Mouse (Mus musculus) kidney, postnatal 10 days (tissue): Measurements from ENCODE around the gene Slc30a10.

ENCODE experiments used
- DNase-seq: peaks from one replicate; pipeline ENCODE4 v3.0.0; 2021; ENCODE audit warnings: mixed read lengths

The Slc30a10 gene

DNA sequence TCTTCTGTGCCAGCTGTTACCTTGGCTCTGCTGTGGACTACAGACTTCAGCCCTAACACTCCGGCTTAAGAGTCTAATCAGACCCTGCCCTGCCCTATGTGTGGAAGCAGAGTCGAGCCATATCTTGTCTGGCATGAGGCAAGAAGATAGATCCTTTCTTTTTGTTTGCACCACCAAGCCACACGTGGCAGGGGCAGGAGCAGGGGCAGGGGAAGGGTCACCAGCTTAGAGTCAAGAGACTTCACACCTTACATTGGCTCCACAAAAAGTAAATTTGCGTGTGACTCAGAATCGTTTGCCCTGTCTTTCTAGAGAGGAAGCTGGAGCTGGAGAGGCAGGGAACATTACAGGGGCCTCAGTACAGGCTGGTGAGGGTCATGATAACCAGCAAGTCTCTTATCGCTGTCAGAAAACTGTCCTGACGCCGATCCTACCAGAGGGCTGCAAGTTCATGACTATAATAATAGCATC lies 14.9 kb downstream of the Slc30a10 start:
- no peak for DNase-seq

DNA sequence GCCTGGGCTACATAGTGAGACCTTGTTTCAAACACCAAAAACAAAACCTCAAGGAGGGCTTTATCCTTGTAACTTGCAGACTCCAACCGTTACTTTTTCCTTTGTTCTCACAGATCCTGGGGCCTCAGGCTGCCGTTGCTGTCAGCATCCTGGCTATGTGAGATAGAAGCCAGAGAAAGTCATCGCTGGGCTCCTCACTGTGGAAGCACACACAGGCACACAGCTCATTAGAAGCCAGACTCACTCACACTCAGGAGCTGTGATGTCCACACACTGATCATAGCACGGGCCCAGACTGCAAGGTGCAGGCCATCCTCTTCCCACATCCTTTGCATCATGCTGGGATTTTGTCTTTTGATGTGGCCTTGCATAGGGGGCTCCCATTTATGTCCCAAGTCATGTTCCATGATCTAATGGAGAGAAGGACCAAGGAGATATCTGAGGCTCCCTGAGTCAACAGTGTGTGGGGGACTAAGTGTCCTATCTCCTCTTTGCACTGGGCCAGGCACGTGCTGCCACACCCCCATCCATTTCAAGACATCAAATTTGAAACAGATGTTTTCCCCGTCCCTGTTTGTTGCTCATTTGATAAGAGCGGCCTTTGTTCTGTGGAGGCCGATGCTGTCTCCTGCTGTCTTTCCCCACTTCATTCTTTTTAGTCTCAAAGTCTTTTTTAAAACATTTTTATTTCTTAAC lies 17.5 kb downstream of the Slc30a10 start:
- no peak for DNase-seq

DNA sequence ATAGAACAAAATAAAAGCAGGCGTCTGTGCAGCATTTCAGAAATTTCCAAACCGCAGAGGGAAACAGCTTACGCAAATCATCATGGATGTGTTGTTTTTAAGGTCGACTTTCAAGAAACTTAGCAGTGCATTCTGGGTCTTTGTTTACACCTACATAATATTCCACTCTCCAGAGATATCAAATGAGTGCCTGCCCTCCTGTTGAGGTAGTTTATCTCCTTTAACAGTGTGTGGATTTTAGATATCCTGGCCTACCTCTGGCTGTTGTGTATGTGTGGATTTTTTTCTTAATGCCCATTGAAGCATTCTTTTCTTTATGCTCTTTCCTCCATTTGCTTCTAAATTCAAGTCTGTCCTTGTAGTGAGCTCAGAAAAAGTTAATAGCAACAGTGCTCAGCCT lies 18.1 kb downstream of the Slc30a10 start:
- DNase-seq = no peak

DNA sequence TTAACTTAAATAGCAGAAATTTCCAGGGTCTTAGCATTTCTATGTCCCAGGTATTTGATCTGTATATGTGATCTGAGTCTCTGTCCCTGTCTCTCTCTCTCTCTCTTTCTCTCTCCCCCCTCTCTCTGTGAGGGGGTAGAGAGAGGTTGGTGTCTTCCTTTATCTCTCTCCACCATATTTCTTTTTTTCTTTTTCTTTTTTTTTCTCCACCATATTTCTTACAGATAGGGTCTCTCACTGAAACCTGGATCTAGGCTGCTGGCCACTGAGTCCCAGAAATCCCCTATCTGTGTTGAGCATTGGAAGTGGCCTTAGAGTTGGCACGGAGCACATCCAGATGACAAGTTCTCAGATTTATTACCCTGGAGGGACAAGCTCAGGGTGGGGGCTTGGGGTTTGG lies 18.8 kb downstream of the Slc30a10 start:
- no peak for DNase-seq

DNA sequence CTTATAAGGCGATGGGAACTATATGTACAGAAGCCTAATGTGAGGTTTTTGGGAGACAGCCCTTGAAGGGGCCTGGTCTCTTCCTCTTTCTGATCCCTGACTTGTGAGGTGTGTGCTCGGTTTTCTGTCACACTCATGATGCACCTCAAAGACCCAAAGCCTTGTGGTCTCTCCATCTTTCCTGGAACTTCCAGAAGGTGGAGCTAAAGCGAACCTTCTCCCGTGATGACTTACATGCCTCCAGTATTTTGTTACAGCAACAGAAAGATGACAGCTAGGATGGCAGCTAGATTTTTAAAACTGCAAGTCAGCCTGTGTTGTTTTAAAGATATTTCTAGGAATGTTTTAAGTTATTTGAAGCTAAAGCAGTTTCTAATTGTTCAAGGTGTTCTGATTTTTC lies 25.2 kb downstream of the Slc30a10 start:
- DNase-seq = no peak

DNA sequence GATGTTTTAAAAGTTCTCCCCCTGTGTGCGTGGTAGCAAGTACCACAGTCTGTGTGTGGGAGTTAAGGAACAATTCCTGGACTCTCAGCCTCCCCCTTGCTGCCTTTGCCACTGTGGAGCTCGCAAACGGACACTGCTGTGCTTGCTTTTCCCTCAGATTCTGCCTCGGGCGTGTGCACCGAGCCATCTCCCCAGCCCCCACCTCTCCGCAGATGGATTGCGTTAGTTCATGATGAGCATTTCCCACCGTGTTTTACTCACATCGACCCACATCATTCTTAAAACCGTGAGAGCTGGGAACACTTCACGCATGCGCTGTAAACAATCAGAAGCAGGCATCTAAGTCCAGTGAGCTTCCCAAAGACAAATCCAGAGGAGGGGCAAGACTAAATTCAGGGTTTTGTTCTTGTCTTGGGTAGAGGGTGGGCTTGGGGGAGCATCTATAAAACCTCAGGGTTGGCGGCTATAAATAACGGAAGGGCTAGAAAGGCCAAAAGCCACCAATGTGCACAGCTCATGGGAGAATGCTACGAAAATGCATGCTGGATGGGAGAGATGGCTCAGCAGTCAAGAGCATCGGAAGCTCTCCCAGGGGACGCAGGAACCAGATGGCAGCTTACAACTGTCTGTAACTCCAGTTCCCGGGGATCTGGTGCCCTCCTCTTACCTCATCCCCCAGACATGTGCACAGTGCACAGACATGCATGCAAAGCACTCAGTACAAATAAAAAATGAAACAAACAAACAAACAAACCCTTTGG lies 27.5 kb downstream of the Slc30a10 start:
- peak; percentile 29 for DNase-seq

DNA sequence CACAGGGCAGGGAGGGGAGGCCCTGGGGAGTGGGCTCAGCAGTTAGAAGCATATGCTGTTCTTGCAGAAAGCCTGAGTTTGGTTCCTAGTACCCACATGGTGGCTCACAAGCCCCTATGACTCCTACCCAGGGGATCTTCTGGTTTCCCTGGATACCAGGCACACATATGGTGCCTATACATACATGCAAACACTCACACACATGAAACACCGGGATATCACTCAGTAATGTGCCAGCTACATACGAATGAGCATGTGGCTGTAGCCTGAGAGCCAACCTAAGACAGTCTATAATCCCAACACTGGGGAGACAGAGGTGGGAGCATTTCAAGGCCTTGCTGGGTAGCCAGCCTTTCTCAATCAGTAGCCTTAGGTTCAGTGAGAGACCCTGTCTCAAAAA lies 28.1 kb downstream of the Slc30a10 start:
- DNase-seq = no peak

DNA sequence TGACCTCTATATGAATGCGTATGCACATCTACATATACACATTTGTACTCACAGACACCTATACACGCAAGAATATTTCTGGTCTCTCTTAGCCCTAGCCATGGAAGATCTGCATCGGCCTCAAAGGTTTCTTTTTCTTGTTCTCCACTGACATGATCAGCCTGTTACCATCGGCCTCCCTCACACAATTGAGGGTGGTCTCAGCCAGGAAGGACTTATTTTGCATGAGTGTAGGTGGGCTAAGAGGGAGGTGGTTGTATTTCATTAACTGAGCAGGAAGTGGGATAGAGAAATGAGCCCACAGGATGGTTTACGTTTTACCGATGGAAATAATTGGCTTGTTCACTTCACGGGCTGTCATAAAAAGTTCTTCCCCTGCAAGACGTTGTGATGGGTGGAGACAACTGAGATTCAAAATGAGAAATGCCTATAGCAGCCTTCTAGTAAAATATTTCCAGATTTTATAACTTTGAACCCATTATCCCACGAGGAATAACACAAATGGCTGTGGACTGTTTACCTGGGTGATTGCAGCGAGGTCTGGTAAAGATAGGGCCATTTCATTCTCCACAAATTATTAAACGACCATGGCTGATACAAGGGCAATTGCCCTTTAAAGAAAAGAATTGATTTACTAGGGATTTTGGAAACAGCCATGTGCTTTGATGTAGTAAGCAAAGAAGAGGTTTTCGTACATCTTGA lies 28.9 kb downstream of the Slc30a10 start:
- DNase-seq = no peak

DNA sequence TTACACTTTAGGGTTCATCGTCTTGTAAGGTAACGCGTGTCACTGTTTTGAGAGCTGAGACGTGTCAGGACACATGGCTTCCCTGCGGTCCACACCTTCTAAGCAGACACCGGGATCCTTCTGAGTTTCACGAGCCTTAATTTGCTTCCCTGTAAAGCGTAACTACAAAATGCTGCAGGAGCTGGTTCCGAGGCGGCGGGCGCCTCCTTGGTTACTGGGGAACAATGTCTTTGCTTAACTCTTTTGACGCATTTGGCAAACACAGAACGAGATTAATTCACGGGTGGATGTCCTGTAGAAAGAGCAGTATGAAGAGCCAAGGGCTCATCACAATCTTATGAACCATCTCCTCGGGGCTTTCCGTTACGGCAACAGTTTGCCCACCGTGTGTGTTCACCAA lies 29.6 kb downstream of the Slc30a10 start:
- DNase-seq = no peak

DNA sequence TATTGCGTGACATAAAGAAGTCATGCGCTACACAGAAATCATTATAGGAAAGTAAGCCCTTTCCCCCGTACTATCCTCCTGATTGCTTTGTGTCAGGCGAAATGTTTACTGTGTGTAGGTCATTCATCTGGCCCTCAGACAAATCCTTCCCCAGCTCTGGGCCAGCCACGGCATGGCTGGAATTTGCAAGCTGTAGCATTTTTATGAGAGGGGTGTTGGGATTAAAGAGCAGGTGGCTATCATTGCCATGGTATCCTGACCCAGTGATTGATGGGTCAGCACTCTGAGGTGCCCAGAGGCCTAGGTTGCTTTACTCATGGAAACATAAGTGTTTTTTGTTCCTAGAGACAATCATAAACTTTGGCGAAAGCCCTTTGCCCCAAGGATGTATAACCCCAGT lies 35.2 kb downstream of the Slc30a10 start:
- DNase-seq = no peak

DNA sequence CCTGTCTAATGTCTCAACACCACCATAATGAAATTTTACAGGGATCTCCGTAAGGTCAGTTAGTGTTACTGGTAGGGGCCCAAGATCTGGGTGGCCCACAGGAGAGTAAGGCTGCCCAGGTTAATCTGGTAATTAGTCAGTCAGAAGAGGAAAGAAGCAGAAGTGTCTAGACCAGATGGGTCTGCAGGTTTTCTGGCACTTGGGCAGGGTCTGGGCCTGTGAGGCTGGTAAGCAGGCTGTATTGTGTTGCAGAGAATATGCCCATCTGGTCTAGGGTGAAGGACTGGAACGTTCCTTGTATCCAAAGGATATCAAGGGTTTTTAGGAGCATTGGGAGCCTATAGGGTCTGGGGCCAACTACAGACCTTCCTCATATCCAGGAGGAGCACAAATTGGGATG lies 36.0 kb downstream of the Slc30a10 start:
- no peak for DNase-seq

DNA sequence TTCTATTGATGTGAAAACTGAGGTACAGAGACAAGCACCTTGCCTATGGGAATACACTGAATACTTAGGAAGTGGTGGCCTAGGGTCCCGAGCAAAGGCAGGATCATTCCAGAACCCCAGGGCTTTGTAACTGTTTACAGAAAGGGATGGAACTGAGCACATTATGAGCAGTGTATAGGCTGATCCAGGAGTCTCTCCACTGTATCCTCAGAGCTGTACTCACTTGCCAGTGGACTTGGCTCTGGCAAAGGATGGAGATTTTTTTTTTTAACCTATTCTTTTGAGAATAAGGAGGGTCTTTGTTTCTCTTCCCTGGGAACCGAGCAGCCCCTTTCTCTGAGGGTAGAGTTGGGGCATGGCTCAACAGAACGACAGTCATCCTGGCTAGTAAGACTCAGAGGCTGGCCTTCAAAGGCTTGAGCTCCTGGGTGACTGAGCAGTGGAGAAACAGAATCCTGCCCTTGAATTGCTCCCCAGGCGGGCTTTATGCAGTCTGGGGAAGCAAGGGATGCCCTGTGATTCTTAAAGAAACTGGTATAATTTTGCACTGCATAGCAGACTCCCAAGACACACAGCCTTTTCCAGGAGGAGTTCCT lies 38.9 kb downstream of the Slc30a10 start:
- DNase-seq = no peak

DNA sequence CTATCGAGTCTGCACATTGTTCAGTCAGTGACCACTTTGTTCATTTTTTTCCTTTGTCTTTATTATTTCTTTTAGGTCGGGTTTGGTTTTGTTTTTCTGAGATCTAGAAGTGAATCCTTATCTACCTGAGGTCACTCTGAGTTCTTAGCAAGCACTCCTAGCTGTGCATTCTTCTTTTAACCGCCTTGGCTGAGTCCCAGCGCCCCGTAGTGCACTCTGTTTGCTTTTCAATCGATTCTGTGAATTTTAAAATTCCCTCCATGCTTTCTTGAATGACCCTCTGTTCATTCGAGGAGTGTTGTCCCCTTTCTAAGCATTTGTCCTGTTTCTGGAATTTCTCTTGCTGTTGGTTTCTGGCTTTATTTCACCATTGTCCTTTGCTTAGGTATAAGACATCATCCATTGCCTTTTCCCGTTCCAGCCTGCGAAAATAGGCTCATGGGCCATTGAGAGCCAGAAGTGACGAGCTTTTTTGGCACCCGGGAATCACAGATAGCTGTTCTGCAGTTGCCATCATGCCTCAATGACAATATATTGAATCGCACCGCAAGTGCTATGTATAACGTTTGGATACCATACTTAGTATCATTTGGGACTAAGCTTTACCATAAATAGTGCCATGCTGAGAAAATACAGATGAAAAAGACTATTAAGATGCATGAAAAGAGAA lies 42.3 kb downstream of the Slc30a10 start:
- DNase-seq = no peak

DNA sequence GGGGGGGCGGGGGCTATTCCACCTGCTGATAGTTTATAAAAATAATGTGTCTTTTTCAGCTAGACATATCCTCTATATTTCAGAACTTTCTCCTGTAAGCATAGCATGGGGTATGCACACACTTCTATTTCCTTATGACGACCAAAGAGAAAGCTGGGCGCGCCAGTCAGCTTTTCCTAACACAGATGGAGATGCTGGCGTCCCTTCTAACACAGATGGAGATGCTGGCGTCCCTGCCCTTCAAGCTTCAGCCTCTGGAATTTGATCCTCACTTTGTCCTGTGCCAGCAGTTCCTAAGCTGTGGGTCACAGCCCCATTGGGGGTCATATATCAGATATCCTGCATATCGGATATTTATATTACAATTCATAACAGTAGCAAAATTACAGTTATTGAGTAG lies 46.0 kb downstream of the Slc30a10 start:
- DNase-seq = no peak

DNA sequence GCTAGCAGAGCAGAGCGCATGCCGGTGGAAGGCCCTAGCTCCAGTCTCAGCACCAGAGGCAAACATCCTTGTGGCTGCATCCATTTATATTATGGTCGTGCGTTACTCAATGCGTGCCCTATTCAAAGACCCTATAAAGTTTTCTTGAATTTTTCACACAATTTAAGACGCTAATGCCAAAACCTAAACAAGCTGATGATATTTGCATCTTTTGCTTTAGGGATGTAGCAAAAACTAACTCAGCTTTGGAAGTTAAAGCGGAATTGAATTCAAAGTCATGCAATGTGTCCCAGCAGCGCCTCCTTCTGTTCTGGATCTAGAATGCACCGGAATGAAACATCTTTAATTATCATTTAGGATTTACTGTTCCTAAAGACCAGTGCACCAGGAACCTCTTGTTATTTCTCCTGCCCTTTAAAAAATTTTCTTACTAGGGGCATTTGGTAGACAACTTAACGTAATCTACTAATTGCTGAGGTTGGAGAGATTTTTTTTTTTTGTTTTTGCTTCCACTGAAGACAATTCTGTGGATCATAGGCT lies 47.2 kb downstream of the Slc30a10 start:
- DNase-seq = peak; percentile 66

DNA sequence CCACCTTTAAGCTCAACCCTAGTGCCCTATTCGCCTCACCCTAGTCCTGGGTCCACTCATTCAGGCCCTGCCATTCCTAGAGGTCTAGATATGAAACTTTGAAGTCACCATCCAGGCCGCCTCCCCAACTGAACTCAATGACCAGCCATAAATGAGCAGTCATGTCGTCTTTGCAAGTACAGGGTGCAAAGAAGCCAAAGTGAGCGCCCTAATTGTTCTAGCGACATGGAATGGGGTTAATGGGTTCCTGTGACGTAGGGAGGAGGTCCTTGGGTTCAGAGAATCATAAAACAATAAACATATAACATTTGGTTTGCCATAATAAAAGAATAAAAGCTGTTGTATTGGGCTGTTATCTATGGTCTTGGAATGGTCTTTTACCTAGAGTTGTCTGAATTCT lies 47.9 kb downstream of the Slc30a10 start:
- DNase-seq = no peak

DNA sequence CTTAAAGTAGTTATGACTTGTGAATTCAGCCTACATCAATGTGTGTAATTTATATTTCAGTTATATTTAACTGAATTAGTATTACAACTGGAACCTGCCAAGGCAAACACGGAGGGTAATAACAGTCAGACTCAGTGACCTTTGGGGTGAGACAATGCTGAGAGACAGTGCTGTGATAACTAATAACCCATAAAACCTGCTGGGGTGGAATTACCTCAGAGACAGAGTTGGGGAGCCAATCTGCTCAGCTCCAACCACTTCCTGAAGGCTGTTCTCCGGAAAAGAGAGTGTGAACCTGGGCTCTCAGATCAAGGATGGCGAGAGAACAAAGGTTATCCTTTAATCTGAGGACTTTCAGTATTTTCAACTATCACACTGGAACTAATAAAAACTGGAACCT lies 54.4 kb downstream of the Slc30a10 start:
- no peak for DNase-seq

DNA sequence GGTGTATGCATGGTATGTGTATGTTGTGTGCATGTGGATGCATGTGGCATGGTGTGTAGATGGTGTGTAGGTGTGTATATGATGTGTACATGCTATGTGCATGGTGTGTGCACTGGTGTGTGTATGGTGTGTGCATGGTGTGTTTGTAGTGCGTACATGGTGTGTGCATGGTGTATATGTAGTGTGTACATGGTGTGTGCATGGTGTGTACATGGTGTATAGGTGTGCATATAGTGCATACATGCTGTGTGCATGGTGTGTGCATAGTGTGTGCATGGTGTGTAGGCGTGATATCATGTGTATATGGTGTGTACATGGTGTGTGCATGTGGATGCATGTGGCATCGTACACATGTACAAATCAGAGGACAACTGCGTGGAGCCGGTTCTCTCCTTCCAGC lies 56.7 kb downstream of the Slc30a10 start:
- no peak for DNase-seq

DNA sequence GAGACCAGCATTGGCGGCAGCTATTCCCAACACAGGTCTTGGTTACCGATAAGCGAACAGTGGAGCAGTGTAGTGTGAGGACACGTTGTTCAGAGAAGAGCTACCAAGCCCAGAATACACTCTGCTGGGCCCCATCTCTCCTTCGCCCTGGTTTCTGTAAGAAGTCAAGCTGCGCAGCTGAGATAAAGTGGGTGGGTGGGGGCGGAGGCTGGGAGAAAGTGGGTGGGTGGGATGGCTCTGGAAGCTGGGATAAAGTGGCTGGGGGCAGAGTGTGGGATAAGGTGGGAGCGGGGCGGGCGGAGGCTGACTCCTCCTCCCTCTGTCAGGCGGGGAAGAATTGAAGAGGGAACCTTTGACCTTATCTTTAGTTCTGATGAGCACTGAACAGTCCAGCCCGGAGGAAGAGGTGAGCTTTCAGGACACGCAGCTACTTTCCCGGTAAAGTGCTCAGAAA lies 60.9 kb downstream of the Slc30a10 start:
- no peak for DNase-seq

DNA sequence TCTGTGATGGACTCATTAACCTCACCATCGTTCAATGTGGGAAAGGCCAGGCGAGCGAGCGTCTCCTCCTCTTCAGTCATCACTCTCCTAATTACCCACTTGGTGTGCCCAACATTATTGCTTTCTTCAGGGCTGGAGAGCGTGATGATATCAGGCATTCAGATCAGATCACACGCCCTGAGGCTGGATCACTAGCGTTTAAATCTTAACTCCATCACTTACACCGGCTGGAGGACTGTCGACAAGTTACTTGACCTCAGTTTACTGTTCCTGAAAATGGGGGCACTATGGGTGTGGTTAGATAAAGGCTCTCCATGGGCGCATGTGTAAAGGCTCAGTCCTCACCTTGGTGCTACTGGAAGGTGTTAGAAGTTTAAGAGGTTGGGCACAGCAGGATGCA lies 61.4 kb downstream of the Slc30a10 start:
- DNase-seq = no peak

DNA sequence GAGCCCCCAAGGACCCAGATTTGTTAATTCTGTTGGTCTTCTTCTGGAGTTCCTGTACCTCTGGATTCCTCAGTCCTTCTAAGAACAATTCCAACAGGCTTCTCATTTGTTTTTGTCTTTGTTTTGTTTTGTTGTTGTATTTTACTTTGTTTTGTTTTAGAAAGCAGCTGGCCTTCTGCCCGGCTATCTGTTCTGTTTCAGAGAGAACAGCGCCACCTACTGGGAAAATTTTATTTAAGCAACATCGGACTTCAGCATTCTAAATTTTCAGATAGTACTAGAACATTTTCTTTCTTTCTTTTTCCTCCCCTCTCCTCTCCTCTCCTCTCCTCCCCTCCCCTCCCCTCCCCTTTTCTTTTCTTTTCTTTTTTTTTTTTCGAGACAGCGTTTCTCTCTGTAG lies 62.9 kb downstream of the Slc30a10 start:
- DNase-seq = peak; percentile 69
